Mouse (Mus musculus): Measurements from ENCODE around the gene Chrm3. TPM values are rescaled to one million over a fixed set of nuclear protein-coding genes. Genes with fewer than 3 reads are reported as not detected.

Chrm3 gene
- polyA plus RNA-seq, 2 experiments from 2014 or later = 0.11 to 0.20 TPM

GRCm38 (mm10) chr13:9977699-9978098 lies 382.9 kb downstream of the Chrm3 start:
- no peak for ATAC-seq

- ATAC-seq = no peak
Observed at GRCm38 (mm10) chr13:9973742-9974321, 386.8 kb downstream of the Chrm3 start.

GRCm38 (mm10) chr13:9971845-9972244 lies 388.8 kb downstream of the Chrm3 start:
- no peak for ATAC-seq

GRCm38 (mm10) chr13:9952619-9953018 lies 408.0 kb downstream of the Chrm3 start:
- ATAC-seq = no peak

- no peak for ATAC-seq
Observed at GRCm38 (mm10) chr13:9951376-9951775, 409.3 kb downstream of the Chrm3 start.

- ATAC-seq = no peak
Observed at GRCm38 (mm10) chr13:9949091-9949490, 411.6 kb downstream of the Chrm3 start.

GRCm38 (mm10) chr13:9940186-9940585 lies 420.5 kb downstream of the Chrm3 start:
- ATAC-seq = no peak

GRCm38 (mm10) chr13:9938798-9939485 lies 421.7 kb downstream of the Chrm3 start:
- ATAC-seq = no peak

GRCm38 (mm10) chr13:9932714-9933113 lies 427.9 kb downstream of the Chrm3 start:
- ATAC-seq = no peak

GRCm38 (mm10) chr13:9930606-9931005 lies 430.0 kb downstream of the Chrm3 start:
- ATAC-seq = no peak

- ATAC-seq = no peak
Observed at GRCm38 (mm10) chr13:9929978-9930377, 430.7 kb downstream of the Chrm3 start.

GRCm38 (mm10) chr13:9921150-9921549 lies 439.5 kb downstream of the Chrm3 start:
- no peak for ATAC-seq

GRCm38 (mm10) chr13:9912697-9913096 lies 447.9 kb downstream of the Chrm3 start:
- no peak for ATAC-seq

- ATAC-seq = no peak
Observed at GRCm38 (mm10) chr13:9908707-9909106, 451.9 kb downstream of the Chrm3 start.

GRCm38 (mm10) chr13:9907202-9907601 lies 453.4 kb downstream of the Chrm3 start:
- ATAC-seq = no peak

- ATAC-seq = no peak
Observed at GRCm38 (mm10) chr13:9904455-9904854, 456.2 kb downstream of the Chrm3 start.

GRCm38 (mm10) chr13:9900653-9901385 lies 459.8 kb downstream of the Chrm3 start:
- ATAC-seq = no peak

- no peak for ATAC-seq
Observed at GRCm38 (mm10) chr13:9898664-9899369, 461.8 kb downstream of the Chrm3 start.

- no peak for ATAC-seq
Observed at GRCm38 (mm10) chr13:9897231-9897630, 463.4 kb downstream of the Chrm3 start.

- ATAC-seq = no peak
Observed at GRCm38 (mm10) chr13:9895045-9895625, 465.5 kb downstream of the Chrm3 start.

GRCm38 (mm10) chr13:9891088-9891487 lies 469.6 kb downstream of the Chrm3 start:
- no peak for ATAC-seq

GRCm38 (mm10) chr13:9890460-9890859 lies 470.2 kb downstream of the Chrm3 start:
- ATAC-seq = no peak

- ATAC-seq = no peak
Observed at GRCm38 (mm10) chr13:9889954-9890353, 470.7 kb downstream of the Chrm3 start.

Measured in activated CD4-positive, CD25-positive, alpha-beta regulatory T cell, adult 4 months (primary cell).